Mouse (Mus musculus) liver, adult 2 months (tissue): ENCODE results near the gene Tdrkh.

Experiments used
- CTCF ChIP-seq: fragments of 200-500 bp; IDR thresholded peaks from 2 replicates; pipeline ENCODE4 v1.5.1; 2011; ENCODE audit warnings: low read depth, low read length, control low read depth
- POLR2A ChIP-seq: fragments of 200-500 bp; IDR thresholded peaks from 2 replicates; pipeline ENCODE4 v1.6.1; 2011; ENCODE audit warnings: low read length, control low read depth; ENCODE audit not compliant: insufficient read depth; ENCODE audit errors: extremely low read depth

DNA sequence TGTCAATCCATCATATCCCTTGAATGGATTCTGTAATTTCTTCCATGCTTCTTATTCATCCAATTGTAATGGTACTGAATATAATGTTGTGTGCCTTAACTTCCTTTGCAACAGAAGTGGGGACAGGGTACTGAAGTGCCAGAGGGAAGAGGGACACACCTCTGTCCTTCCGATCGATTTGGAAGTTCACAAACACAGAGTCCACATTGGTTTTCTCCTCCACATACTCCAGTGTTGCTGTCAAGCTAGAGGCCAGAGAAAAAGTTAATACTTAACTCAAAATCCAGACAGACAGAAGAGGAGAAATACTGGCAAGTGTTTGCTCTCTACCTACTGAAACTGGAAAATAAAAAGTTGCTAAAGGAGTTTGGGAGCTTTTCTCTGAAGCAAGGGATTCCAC, 21.2 kb downstream of the Tdrkh start:
- TF ChIP-seq CTCF = no peak
- TF ChIP-seq POLR2A = no peak
